8 mouse cellular contexts compared by ENCODE assay signal in genomic region chr9:103563864-103564610, GRCm38 (mm10).
A peak's percentile ranks its signal among the peaks of the same experiment; 100 is the strongest.
DNase-seq lines count a peak whose midpoint lies in the region; ATAC-seq and TF ChIP-seq lines count a peak whose summit lies in the region.

No protein-coding gene starts in this region.

- H3K27me3 ChIP-seq in liver, embryonic 14.5 days (ENCODE audit: control insufficient read depth, insufficient read depth, low read length), result no peaks in the 10 kb centered on the region
- H3K27me3 ChIP-seq in liver, embryonic 11.5 days (replicated peaks; ENCODE audit: control insufficient read depth, insufficient read depth, low read length), result no peaks in the 10 kb centered on the region; the same call in 1 of the 2 replicates
- H3K27me3 ChIP-seq in hindbrain, embryonic 16.5 days (replicated peaks; ENCODE audit: control insufficient read depth, insufficient read depth, low read length), result no peaks in the 10 kb centered on the region; the same call in 1 of the 2 replicates
- H3K27me3 ChIP-seq in lung, embryonic 15.5 days, result no peaks in the 10 kb centered on the region
- no peaks in the 10 kb centered on the region for H3K27me3 ChIP-seq in stomach, embryonic 15.5 days (replicated peaks)

- no peak for DNase-seq in liver, embryonic 14.5 days (ENCODE audit: low read depth in 3 of 3, low spot score in 3 of 3)
- no peak for DNase-seq in liver, embryonic 11.5 days (ENCODE audit: low spot score)
- peak; percentile 5 for DNase-seq in adipocyte (ENCODE audit: low spot score)
- peak; percentile 71 to 78 for DNase-seq in cerebellum, postnatal 36 days

- TF ChIP-seq EP300 in liver, embryonic 14.5 days (IDR thresholded peaks at IDR 0.05; ENCODE audit: low read depth), result no peak

- peak; percentile 46; the same call in 1 of the 2 replicates for TF ChIP-seq CTCF in liver, embryonic 14.5 days (IDR thresholded peaks at IDR 0.05; ENCODE audit: low read depth)

- H3K4me1 ChIP-seq in liver, embryonic 14.5 days (replicated peaks; ENCODE audit: control insufficient read depth in 2 of 2, insufficient read depth in 2 of 2, low read length in 1 of 2), result no peaks in the 10 kb centered on the region
- no peaks in the 10 kb centered on the region for H3K4me1 ChIP-seq in liver, embryonic 11.5 days (replicated peaks; ENCODE audit: control insufficient read depth, insufficient read depth, low read length)
- H3K4me1 ChIP-seq in hindbrain, embryonic 16.5 days (ENCODE audit: control insufficient read depth, insufficient read depth, low read depth, low read length), result peaks cover 15% of the 10 kb centered on the region
- peaks cover 5% of the 10 kb centered on the region for H3K4me1 ChIP-seq in lung, embryonic 15.5 days
- H3K4me1 ChIP-seq in stomach, embryonic 15.5 days, result 0 out of 2 replicates have a peak, but pooled peaks cover under 1% of the 10 kb centered on the region

- no peak overlapping the region for H3K4me2 ChIP-seq in liver, embryonic 14.5 days (ENCODE audit: low read depth)
- H3K4me2 ChIP-seq in liver, embryonic 11.5 days, result no peak overlapping the region
- H3K4me2 ChIP-seq in hindbrain, embryonic 16.5 days (ENCODE audit: low read length), result no peak overlapping the region
- H3K4me2 ChIP-seq in lung, embryonic 15.5 days, result no peak overlapping the region
- H3K4me2 ChIP-seq in stomach, embryonic 15.5 days, result no peak overlapping the region

- no peaks in the 10 kb centered on the region for H3K9me3 ChIP-seq in liver, embryonic 14.5 days (ENCODE audit: control insufficient read depth, low read length)
- no peaks in the 10 kb centered on the region for H3K9me3 ChIP-seq in liver, embryonic 11.5 days (ENCODE audit: control insufficient read depth, low read length)
- H3K9me3 ChIP-seq in hindbrain, embryonic 16.5 days (ENCODE audit: control insufficient read depth, low read length), result peaks cover 2% of the 10 kb centered on the region; the same call in 1 of the 2 replicates
- H3K9me3 ChIP-seq in lung, embryonic 15.5 days, result no peaks in the 10 kb centered on the region
- H3K9me3 ChIP-seq in stomach, embryonic 15.5 days, result no peaks in the 10 kb centered on the region

- WGBS in liver, embryonic 14.5 days (ENCODE audit: insufficient replicate concordance), result 37% methylated on average over 10 of the region's 10 CpGs
- 52% methylated on average over 10 of the region's 10 CpGs for WGBS in liver, embryonic 11.5 days
- WGBS in hindbrain, embryonic 16.5 days, result 17% methylated on average over 10 of the region's 10 CpGs
- 20% methylated on average over 10 of the region's 10 CpGs for WGBS in lung, embryonic 15.5 days
- 21% methylated on average over 10 of the region's 10 CpGs for WGBS in stomach, embryonic 15.5 days

- H3K36me3 ChIP-seq in liver, embryonic 14.5 days (replicated peaks; ENCODE audit: control insufficient read depth, insufficient read depth, low read depth), result no peaks in the 10 kb centered on the region
- no peaks in the 10 kb centered on the region for H3K36me3 ChIP-seq in liver, embryonic 11.5 days (ENCODE audit: control insufficient read depth, insufficient read depth, low read length)
- no peaks in the 10 kb centered on the region for H3K36me3 ChIP-seq in hindbrain, embryonic 16.5 days (ENCODE audit: control insufficient read depth, insufficient read depth, low read length)
- H3K36me3 ChIP-seq in lung, embryonic 15.5 days, result no peaks in the 10 kb centered on the region
- H3K36me3 ChIP-seq in stomach, embryonic 15.5 days, result no peaks in the 10 kb centered on the region

- H3K27ac ChIP-seq in liver, embryonic 14.5 days, result no peak overlapping the region
- H3K27ac ChIP-seq in liver, embryonic 11.5 days (ENCODE audit: low read depth, low read length), result no peak overlapping the region
- H3K27ac ChIP-seq in hindbrain, embryonic 16.5 days (ENCODE audit: low read depth, low read length), result no peak overlapping the region
- H3K27ac ChIP-seq in lung, embryonic 15.5 days, result no peak overlapping the region
- no peak overlapping the region for H3K27ac ChIP-seq in stomach, embryonic 15.5 days

- no peak overlapping the region for H3K9ac ChIP-seq in liver, embryonic 14.5 days (replicated peaks)
- H3K9ac ChIP-seq in liver, embryonic 11.5 days (ENCODE audit: low read depth, low read length), result no peak overlapping the region
- H3K9ac ChIP-seq in hindbrain, embryonic 16.5 days (ENCODE audit: low read depth, low read length), result no peak overlapping the region
- H3K9ac ChIP-seq in lung, embryonic 15.5 days, result no peak overlapping the region
- H3K9ac ChIP-seq in stomach, embryonic 15.5 days, result no peak overlapping the region

- H3K4me3 ChIP-seq in liver, embryonic 14.5 days (ENCODE audit: insufficient read depth in 1 of 2, low read depth in 2 of 2, low read length in 2 of 2), result no peak overlapping the region
- no peak overlapping the region for H3K4me3 ChIP-seq in liver, embryonic 11.5 days (ENCODE audit: low read depth, low read length)
- no peak overlapping the region for H3K4me3 ChIP-seq in hindbrain, embryonic 16.5 days (ENCODE audit: low read length)
- no peak overlapping the region for H3K4me3 ChIP-seq in lung, embryonic 15.5 days
- no peak overlapping the region for H3K4me3 ChIP-seq in stomach, embryonic 15.5 days (replicated peaks)

- no peak for ATAC-seq in liver, embryonic 14.5 days (ENCODE audit: insufficient read depth)
- ATAC-seq in liver, embryonic 11.5 days (replicated peaks; ENCODE audit: low FRiP score), result no peak
- ATAC-seq in hindbrain, embryonic 16.5 days, result peak; percentile 55
- peak; percentile 53; the same call in 1 of the 2 replicates for ATAC-seq in lung, embryonic 15.5 days (ENCODE audit: borderline replicate concordance, extremely low read depth, low FRiP score, low TSS enrichment)
- 0 out of 2 replicates have a peak, but pooled peaks have one; percentile 20 for ATAC-seq in stomach, embryonic 15.5 days (ENCODE audit: insufficient read depth, low FRiP score, low read depth)
- ATAC-seq in megakaryocyte-erythroid progenitor cell, adult 5-6 weeks (replicated peaks; ENCODE audit: low FRiP score, low TSS enrichment, poor library complexity, severe bottlenecking), result no peak

Comparison
In these comparisons a context has a peak if more than half of its experiments do, and no peak if none do; other contexts are left out.
1. ATAC-seq: peak in hindbrain, embryonic 16.5 days (single experiment), lung, embryonic 15.5 days (single experiment) and stomach, embryonic 15.5 days (single experiment); none in liver, embryonic 14.5 days (single experiment), liver, embryonic 11.5 days (single experiment) and megakaryocyte-erythroid progenitor cell, adult 5-6 weeks (single experiment).
2. DNase-seq: peak in adipocyte (single experiment) and cerebellum, postnatal 36 days (2 of 2); none in liver, embryonic 14.5 days (0 of 3) and liver, embryonic 11.5 days (single experiment).